Mouse (Mus musculus) limb, embryonic 14.5 days (tissue): Measurements from ENCODE around the gene Zfp853. TPM values are rescaled to one million over a fixed set of nuclear protein-coding genes. Genes with fewer than 3 reads are reported as not detected.

ENCODE experiments used
- ATAC-seq: fragments of 200-750 bp; cut with Nextera tagmentation; 2 replicates; pipeline ENCODE4 v1.8.0; 2017; ENCODE audit warnings: low read depth, moderate number of reproducible peaks, moderate TSS enrichment; ENCODE audit not compliant: low FRiP score
- DNase-seq: peaks from one replicate; pipeline ENCODE4 v3.0.0-alpha.2; 2015; ENCODE audit warnings: low spot score
- H3K27ac ChIP-seq: fragments of 300-500 bp; sonication (generic); replicated peaks from 2 replicates; pipeline ENCODE4 v1.5.1; 2014; ENCODE audit warnings: low read depth, mild to moderate bottlenecking, low read length, moderate library complexity, mixed read lengths
- H3K27me3 ChIP-seq: fragments of 300-500 bp; sonication (generic); 2 replicates; pipeline ENCODE4 v1.6.1; 2014; ENCODE audit warnings: low read length, mixed read lengths; ENCODE audit not compliant: control insufficient read depth, insufficient read depth
- H3K36me3 ChIP-seq: fragments of 300-500 bp; sonication (generic); 2 replicates; pipeline ENCODE4 v1.6.1; 2014; ENCODE audit warnings: mild to moderate bottlenecking, low read length, moderate library complexity, mixed read lengths; ENCODE audit not compliant: control insufficient read depth, insufficient read depth
- H3K4me1 ChIP-seq: fragments of 300-500 bp; sonication (generic); 2 replicates; pipeline ENCODE4 v1.6.1; 2014; ENCODE audit warnings: antibody characterized with exemption, low read length, mixed read lengths; ENCODE audit not compliant: control insufficient read depth, insufficient read depth
- H3K4me2 ChIP-seq: fragments of 300-500 bp; sonication (generic); replicated peaks from 2 replicates; pipeline ENCODE4 v1.6.1; 2014; ENCODE audit warnings: low read depth, mild to moderate bottlenecking, low read length, moderate library complexity; ENCODE audit not compliant: severe bottlenecking
- H3K4me3 ChIP-seq: fragments of 300-500 bp; sonication (generic); replicated peaks from 2 replicates; pipeline ENCODE4 v1.5.1; 2014; ENCODE audit warnings: low read length
- H3K9ac ChIP-seq: fragments of 300-500 bp; sonication (generic); 2 replicates; pipeline ENCODE4 v1.6.1; 2014; ENCODE audit warnings: mild to moderate bottlenecking, low read depth, low read length, moderate library complexity; ENCODE audit not compliant: severe bottlenecking
- H3K9me3 ChIP-seq: fragments of 300-500 bp; sonication (generic); 2 replicates; pipeline ENCODE4 v1.6.1; 2016; ENCODE audit warnings: low read length; ENCODE audit not compliant: control insufficient read depth
- POLR2A ChIP-seq: fragments of 200-500 bp; IDR thresholded peaks from 2 replicates; pipeline ENCODE4 v1.8.0; 2012; ENCODE audit warnings: inconsistent platforms, mild to moderate bottlenecking, moderate library complexity, borderline replicate concordance; ENCODE audit not compliant: insufficient read depth, insufficient read length; ENCODE audit errors: extremely low read depth
- WGBS: fragments of 180-500 bp; shearing (Covaris S2); extraction: QIAGEN DNeasy Blood & Tissue Kit; methylation state at CpG from one replicate; pipeline ENCODE4 v1.1.7; 2014; 5-methylcytosine and 5-hydroxymethylcytosine counted together
- polyA plus RNA-seq, 2 experiments: library from polyadenylated mRNA; depleted of rRNA in 1 of 2; stranded (reverse) in 1 of 2; unstranded in 1 of 2; fragments of >200 nt; fragmentation: Nextera tagmentation in 1 of 2; extraction: Ambion mirVana in 1 of 2; gene quantifications; 2 replicates each; pipeline versions ENCODE4 v1.2.1 to v1.2.3; 2012 to 2014

Zfp853 gene
- polyA plus RNA-seq (2012; rRNA removed) (9.1 and 11.4 TPM in 2 replicates), polyA plus RNA-seq (2014; fragmentation: Nextera tagmentation; extraction: Ambion mirVana) (0.26 and 0.35 TPM in 2 replicates)

DNA sequence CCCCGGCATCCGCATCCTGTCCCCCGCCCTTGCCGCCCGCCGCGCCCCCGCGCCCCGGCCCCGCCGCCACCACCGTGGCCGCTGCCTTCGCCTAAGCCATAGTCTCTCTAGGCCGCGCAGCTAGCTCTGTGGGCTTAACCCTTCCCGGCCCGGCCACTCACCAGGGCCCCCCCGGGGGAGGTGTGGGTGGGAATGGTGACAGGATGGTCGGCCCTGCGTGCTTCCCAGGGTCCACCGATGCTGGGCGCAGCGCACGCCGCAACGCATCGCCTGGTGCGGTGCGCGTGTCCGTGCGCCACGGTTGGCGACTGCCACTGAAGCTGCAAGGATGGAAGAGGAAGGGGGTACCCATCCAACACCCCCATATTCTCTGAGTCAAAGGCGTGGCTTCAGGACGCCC is at the start of gene Zfp853:
TSS of gene Zfp853 (minus strand) at position 220 of the 400 bp plus-strand sequence.
- TF ChIP-seq POLR2A = no peak
- H3K9me3 ChIP-seq = no peaks in the 10 kb centered on the region
- no peak within 1 kb of the TSS for H3K27ac ChIP-seq
- H3K4me1 ChIP-seq = peaks cover 6% of the 10 kb centered on the region; the same call in 1 of the 2 replicates
- 8% methylated on average over 21 of the region's 38 CpGs for WGBS
- H3K36me3 ChIP-seq = 0 out of 2 replicates have a peak, but pooled peaks cover 6% of the 10 kb centered on the region
- DNase-seq = no peak
- H3K27me3 ChIP-seq = peaks cover 55% of the 10 kb centered on the region
- peak within 1 kb of the TSS; percentile 67 for H3K9ac ChIP-seq
- ATAC-seq = no peak
- H3K4me2 ChIP-seq = peak within 1 kb of the TSS; percentile 90
- H3K4me3 ChIP-seq = peak within 1 kb of the TSS; percentile 55

DNA sequence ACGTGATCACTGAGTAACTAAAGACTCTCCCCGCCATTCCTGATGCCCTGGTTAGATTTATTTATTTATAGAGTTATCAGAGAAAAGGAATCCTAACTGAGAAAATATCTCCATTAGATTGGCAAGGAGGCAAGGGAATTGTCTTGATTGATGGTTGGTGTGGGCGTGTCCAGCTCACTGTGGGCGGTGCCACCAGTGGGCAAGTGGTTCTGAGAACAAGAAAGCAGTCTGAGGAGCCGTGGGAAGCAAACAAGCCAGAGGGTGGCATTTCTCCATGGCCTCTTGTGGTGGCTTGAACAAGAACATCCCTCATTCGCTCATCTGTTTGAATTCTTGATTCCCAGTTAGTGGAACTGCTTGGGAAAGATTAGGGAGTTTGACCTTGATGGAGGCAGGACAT is 46.2 kb upstream of the Zfp853 start:
- Histone ChIP-seq H3K27ac (no peak overlapping the region), H3K36me3 (no peaks in the 10 kb centered on the region), H3K9ac (no peak overlapping the region), H3K4me3 (no peak overlapping the region), H3K4me1 (no peaks in the 10 kb centered on the region), H3K27me3 (no peaks in the 10 kb centered on the region), H3K9me3 (no peaks in the 10 kb centered on the region), H3K4me2 (no peak overlapping the region)
- WGBS = 54% methylated on average over 6 of the region's 6 CpGs
- no peak for TF ChIP-seq POLR2A
- DNase-seq (no peak), ATAC-seq (no peak)

DNA sequence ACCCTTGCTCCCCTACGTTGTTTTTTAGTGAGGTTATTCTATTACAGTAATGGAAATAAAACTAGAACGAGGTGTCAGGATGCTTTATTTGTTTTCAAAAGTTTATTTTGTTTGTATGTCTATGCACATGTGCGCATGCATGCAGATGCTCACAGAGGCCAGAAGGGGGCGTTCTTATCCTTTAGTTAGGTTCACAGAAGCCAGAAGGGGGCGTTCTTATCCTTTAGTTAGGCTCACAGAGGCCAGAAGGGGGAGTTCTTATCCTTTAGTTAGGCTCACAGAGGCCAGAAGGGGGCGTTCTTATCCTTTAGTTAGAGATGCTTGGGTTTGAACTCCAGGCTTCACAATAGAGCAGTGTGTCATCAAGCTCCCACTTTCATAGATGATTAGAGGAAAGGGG is 43.1 kb upstream of the Zfp853 start:
- Histone ChIP-seq H3K27me3 (no peaks in the 10 kb centered on the region), H3K4me3 (no peak overlapping the region), H3K4me2 (no peak overlapping the region), H3K9ac (no peak overlapping the region), H3K9me3 (no peaks in the 10 kb centered on the region), H3K27ac (no peak overlapping the region), H3K36me3 (no peaks in the 10 kb centered on the region), H3K4me1 (no peaks in the 10 kb centered on the region)
- no peak for TF ChIP-seq POLR2A
- WGBS = 66% methylated on average over 6 of the region's 6 CpGs
- DNase-seq (no peak), ATAC-seq (no peak)

DNA sequence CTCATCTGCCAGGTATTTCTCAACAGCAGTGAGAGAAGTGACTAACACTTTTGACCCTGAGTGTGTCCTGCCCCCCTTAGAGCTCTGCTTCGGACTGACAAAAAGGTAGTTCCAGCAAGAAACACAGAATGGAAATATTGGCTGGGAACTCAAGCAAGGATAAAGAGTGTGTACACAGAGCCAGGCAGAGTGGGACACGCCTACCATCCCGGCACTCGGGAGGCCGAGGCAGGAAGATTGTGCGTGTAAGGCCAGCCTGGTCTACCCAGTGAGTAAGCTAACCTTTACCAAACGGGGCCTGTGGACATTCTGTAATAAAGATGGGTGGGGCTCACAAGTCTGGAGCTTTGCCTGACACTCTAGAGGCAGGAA is 41.7 kb upstream of the Zfp853 start:
- Histone ChIP-seq H3K9me3 (no peaks in the 10 kb centered on the region), H3K27me3 (no peaks in the 10 kb centered on the region), H3K36me3 (no peaks in the 10 kb centered on the region), H3K4me3 (no peak overlapping the region), H3K4me1 (peaks cover under 1% of the 10 kb centered on the region; the same call in 1 of the 2 replicates), H3K4me2 (no peak overlapping the region), H3K27ac (no peak overlapping the region), H3K9ac (no peak overlapping the region)
- ATAC-seq (no peak), DNase-seq (no peak)
- 80% methylated on average over 7 of the region's 7 CpGs for WGBS
- no peak for TF ChIP-seq POLR2A

DNA sequence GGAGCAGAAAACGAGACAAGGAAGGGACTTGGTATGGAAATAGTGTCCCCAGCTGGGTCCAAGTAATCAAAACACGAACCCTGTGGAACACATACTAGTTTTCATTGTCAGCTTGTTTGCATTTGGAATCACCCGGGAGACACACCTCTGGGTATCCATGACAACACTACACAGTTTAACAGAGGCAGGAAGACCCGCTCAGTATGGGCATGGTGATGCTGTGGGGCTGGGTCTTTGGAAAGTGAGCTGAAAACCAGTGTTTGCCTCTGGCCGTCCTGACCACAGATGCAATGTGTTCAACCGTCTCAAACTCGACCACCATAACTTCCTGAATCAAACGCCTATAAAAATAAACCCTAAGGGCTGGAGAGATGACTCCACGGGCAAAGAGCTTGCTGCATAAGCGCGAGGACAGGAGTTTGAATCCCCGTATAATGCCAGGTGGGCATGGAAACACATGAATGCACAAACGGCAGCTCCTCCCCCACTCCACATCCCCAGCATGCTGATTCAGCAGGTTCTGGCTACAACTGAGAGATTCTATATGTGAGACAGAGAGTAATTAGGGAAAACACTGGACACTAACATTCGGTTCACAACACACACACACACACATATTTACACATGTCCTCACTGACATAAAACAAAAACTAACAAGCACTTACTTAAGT is 41.1 kb upstream of the Zfp853 start:
- Histone ChIP-seq H3K36me3 (no peaks in the 10 kb centered on the region), H3K9ac (no peak overlapping the region), H3K4me1 (peaks cover 6% of the 10 kb centered on the region; the same call in 1 of the 2 replicates), H3K9me3 (no peaks in the 10 kb centered on the region), H3K4me2 (no peak overlapping the region), H3K27me3 (no peaks in the 10 kb centered on the region), H3K4me3 (no peak overlapping the region), H3K27ac (no peak overlapping the region)
- WGBS = 66% methylated on average over 14 of the region's 14 CpGs
- no peak for TF ChIP-seq POLR2A
- DNase-seq (no peak), ATAC-seq (no peak)
